Mouse (Mus musculus): ENCODE data around the gene H2al1e. TPM values are rescaled to one million over a fixed set of nuclear protein-coding genes. Genes with fewer than 3 reads are reported as not detected.
"Not testable (repeated sequence)": the region's sequence is repeated elsewhere in the genome, so short reads cannot be mapped to it uniquely, and the experiment has no call there.

H2al1e gene
- total RNA-seq (2021): not detected
- long read RNA-seq, experiment 1: 0 reads
- long read RNA-seq, experiment 2: 0 reads

DNA sequence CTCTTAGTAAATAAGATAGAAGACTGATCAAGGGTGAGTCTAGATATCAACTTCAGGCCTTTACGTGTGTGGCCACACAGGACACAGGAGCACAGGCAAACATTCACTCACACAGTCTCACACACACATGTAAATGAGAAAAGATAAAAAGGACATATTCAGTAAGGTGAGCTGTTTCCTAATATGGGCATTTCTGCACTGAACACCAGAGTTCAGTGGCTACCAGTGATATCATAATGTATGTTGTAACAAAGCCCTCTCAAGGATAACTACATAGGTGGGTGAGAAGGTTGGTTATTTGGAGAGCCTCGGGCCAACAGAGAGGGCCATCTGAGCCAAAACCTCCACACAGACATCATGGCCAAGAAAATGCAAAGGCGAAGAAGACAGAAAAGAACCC lies at the start of gene H2al1e:
H2al1e (plus strand) TSS at position 301 of the 400 bp plus-strand sequence.
- H3K4me3 ChIP-seq; H3K27ac ChIP-seq; DNase-seq (ENCODE audit: extremely low spot score in 1 of 2, low spot score in 2 of 2); intact Hi-C loops (cut with DNase I): not testable (repeated sequence)

DNA sequence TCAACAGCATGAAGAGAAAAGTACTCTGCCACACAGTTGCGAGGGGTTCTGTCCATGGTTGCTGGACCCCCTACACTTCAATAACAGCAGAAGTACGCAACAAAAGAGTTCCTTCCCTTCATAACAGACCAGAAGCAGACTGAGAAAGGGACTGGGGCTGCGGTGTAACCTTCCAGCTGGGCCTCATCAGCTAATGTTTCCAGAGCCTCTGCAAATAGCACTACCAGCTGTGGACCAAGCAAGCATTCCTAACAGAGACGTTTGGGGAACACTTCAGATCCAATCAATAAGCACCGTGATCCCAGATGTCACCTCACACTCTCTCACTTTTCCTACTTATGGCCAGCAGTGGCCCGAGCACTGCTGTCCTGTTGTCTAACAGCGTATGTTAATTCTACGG lies 46.8 kb upstream of the H2al1e start:
- intact Hi-C loops (cut with DNase I): no loop called here
- DNase-seq (ENCODE audit: extremely low spot score in 1 of 2, low spot score in 2 of 2): no peak
- Histone ChIP-seq H3K4me3 (no peak overlapping the region), H3K27ac (no peak overlapping the region)
- no peak for TF ChIP-seq CTCF (IDR thresholded peaks at IDR 0.05)

DNA sequence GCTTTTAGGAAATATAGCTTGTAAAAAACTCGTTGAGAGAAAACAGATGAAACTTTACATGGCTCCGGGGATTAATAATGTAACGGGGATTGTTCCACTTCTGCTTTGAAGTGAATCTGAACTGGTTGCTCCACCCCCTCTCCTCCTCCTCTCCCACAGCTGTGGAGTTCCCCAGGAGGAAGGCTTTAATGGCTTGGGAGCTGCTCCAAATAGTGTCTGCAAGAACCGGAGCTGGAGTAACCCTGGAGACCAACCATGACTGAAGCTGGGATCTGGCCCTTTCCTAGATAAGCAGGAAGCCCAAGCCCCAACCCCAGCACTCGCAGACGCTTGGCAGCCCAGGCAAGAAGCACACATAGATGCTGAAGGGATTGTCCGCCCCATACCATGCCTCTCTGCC lies 43.9 kb upstream of the H2al1e start:
- Histone ChIP-seq H3K4me3 (no peak overlapping the region), H3K27ac (no peak overlapping the region)
- TF ChIP-seq CTCF (IDR thresholded peaks at IDR 0.05): no peak
- DNase-seq (ENCODE audit: extremely low spot score in 1 of 2, low spot score in 2 of 2): no peak
- intact Hi-C loops (cut with DNase I): no loop called here

DNA sequence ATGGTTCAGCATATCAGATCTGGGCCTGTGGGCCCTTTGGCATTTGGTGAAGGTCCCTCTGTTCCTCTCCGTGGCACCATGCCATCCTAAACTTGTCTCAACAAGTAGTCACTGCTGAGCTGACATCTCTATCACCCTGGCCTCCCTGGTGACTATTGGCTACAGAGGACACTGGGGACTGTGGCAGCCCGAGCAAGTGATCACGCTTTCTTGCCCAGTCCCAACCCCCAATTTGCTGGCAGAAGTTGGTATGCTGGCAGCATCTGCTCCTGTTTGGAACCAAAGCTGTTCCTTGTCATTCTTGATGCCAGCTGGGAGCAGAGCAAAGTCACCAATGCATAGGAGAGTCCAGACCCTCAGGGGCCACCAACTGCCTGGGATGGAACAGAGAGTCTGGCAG lies 42.7 kb upstream of the H2al1e start:
- H3K4me3 ChIP-seq: no peak overlapping the region
- intact Hi-C loops (cut with DNase I): no loop called here
- H3K27ac ChIP-seq: no peak overlapping the region
- TF ChIP-seq CTCF (IDR thresholded peaks at IDR 0.05): no peak
- DNase-seq (ENCODE audit: extremely low spot score in 1 of 2, low spot score in 2 of 2): peak in 1 of 2 experiments; percentile 7

DNA sequence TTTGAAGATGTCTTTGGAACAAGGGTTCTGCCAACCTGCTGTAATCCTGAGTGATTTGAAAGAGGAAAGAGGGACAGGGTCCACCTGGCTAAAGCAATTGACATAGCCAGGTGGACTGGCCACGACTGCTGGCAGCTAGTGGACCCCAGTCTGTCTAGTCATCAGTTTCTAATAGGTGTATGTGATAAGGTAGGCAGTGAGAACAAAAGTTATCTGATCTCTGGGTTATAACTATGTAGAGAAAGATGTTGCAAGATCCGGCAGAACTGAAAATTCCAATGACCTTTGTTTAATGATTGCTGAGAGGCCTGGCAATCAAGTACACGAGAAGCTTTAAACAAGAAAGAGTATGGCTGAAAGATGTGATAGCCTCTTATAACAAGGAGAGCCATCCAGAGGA lies 38.5 kb upstream of the H2al1e start:
- no peak for TF ChIP-seq CTCF (IDR thresholded peaks at IDR 0.05)
- H3K4me3 ChIP-seq: no peak overlapping the region
- intact Hi-C loops (cut with DNase I): no loop called here
- no peak for DNase-seq (ENCODE audit: extremely low spot score in 1 of 2, low spot score in 2 of 2)
- no peak overlapping the region for H3K27ac ChIP-seq

DNA sequence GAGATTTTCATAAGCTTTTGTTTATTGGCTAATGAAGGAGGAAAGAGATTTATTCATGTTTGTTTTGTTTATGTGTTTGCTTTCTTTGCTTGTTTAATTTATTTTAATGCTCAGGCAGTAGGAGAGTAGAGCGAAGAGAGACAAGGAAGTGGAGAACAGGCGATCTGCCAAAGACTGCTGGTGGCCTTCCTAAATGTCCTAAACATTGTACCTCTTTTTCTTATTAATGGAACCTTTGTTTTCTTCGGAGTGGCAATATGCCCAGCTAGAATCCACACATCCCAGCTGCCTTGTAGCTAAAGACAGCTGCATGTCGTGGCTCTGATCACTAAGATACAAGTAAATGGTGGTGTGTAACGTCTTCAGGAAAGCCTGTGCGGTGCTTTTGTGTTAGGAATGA lies 34.7 kb upstream of the H2al1e start:
- no peak overlapping the region for H3K27ac ChIP-seq
- intact Hi-C loops (cut with DNase I): no loop called here
- TF ChIP-seq CTCF (IDR thresholded peaks at IDR 0.05): no peak
- no peak for DNase-seq (ENCODE audit: extremely low spot score in 1 of 2, low spot score in 2 of 2)
- H3K4me3 ChIP-seq: no peak overlapping the region

DNA sequence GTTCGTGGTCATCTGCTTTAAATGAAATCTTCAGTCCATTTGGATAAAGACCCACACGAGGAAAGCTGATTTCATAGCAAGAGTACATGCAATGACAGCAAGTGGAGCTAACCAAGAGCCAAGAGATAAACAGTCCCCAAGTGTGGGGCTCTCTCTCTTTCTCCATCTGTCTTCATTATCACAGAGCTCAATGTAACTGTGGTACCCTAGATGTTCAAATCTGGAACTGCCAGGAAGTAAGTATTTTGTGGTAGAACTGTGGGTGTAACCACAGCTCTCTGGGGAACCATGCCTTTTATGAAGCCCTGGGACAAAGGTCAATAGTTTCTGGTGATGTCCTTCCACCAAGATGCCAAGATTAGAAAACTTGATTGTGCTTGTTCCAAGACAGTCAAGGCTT lies 31.0 kb upstream of the H2al1e start:
- H3K4me3 ChIP-seq: no peak overlapping the region
- TF ChIP-seq CTCF (IDR thresholded peaks at IDR 0.05): no peak
- no peak for DNase-seq (ENCODE audit: extremely low spot score in 1 of 2, low spot score in 2 of 2)
- intact Hi-C loops (cut with DNase I): no loop called here
- H3K27ac ChIP-seq: no peak overlapping the region

DNA sequence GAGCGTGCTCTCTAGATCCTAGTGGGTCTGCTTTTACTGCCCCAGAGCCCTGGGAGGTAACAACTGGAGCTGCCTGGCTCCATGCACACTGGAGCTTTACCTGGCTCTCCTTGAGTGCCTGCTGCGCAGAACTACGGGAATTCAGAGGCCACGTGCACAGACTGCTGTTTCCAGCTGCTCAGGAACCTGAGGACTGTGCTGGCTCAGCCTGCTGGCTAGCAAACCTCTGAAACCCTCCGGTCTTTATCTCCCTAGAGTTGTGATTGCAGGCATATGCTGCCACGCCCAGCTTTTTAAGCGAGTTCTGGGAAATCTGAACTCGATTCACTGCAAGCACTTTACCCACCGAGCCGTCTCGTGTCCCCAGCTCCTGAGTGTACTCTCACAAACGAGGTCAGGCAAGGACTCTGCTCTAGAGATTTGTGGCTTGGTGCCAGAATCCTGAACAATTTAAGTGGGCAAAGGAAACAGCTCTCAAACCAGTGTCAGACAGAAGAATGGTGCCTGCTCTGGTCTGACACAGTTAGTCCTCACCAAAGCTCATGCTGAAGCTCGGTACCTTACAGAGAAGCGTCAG lies 23.3 kb upstream of the H2al1e start:
- intact Hi-C loops (cut with DNase I): loop anchor here (5.0 kb wide), 1 partner anchor 54 kb away; no protein-coding TSS in a partner anchor
- DNase-seq (ENCODE audit: extremely low spot score in 1 of 2, low spot score in 2 of 2): no peak
- H3K27ac ChIP-seq: no peak overlapping the region
- H3K4me3 ChIP-seq: no peak overlapping the region
- no peak for TF ChIP-seq CTCF (IDR thresholded peaks at IDR 0.05)

DNA sequence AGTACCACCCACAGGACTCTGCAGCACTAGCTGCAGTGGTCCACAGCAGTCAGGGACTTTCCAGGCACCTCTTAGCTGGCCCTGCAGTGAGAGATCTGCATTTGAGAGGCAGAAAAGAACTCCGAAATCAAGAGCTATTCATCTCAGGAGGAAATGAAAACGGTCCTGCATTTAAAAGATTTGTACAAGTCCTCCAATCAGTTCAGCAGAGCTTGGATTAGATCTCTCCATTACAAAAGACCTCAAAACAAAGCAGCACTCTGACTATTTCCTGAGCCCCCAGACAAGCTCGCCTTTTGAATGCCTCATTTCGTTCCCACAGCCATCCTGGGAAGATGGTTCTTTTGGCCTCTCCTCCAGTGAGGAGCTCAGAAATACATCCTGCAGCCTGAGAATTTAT lies 22.5 kb upstream of the H2al1e start:
- TF ChIP-seq CTCF (IDR thresholded peaks at IDR 0.05): no peak
- Histone ChIP-seq H3K4me3 (no peak overlapping the region), H3K27ac (no peak overlapping the region)
- intact Hi-C loops (cut with DNase I): loop anchor here (5.0 kb wide), 1 partner anchor 53 kb away; no protein-coding TSS in a partner anchor
- no peak for DNase-seq (ENCODE audit: extremely low spot score in 1 of 2, low spot score in 2 of 2)

DNA sequence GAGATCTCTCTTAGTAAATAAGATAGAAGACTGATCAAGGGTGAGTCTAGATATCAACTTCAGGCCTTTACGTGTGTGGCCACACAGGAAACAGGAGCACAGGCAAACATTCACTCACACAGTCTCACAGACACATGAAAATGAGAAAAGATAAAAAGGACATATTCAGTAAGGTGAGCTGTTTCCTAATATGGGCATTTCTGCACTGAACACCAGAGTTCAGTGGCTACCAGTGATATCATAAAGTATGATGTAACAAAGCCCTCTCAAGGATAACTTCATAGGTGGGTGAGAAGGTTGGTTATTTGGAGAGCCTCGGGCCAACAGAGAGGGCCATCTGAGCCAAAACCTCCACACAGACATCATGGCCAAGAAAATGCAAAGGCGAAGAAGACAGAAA lies 12.8 kb upstream of the H2al1e start, which contains the start of gene H2al1a:
H2al1a (plus strand) TSS at position 301 of the 400 bp plus-strand sequence.
- H3K4me3 ChIP-seq; DNase-seq (ENCODE audit: extremely low spot score in 1 of 2, low spot score in 2 of 2); intact Hi-C loops (cut with DNase I); H3K27ac ChIP-seq: not testable (repeated sequence)

DNA sequence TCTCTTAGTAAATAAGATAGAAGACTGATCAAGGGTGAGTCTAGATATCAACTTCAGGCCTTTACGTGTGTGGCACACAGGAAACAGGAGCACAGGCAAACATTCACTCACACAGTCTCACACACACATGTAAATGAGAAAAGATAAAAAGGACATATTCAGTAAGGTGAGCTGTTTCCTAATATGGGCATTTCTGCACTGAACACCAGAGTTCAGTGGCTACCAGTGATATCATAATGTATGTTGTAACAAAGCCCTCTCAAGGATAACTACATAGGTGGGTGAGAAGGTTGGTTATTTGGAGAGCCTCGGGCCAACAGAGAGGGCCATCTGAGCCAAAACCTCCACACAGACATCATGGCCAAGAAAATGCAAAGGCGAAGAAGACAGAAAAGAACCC lies 9.6 kb upstream of the H2al1e start, which contains the start of gene H2al1b:
H2al1b (plus strand) TSS at position 301 of the 400 bp plus-strand sequence.
- H3K27ac ChIP-seq; intact Hi-C loops (cut with DNase I); H3K4me3 ChIP-seq; DNase-seq (ENCODE audit: extremely low spot score in 1 of 2, low spot score in 2 of 2): not testable (repeated sequence)

DNA sequence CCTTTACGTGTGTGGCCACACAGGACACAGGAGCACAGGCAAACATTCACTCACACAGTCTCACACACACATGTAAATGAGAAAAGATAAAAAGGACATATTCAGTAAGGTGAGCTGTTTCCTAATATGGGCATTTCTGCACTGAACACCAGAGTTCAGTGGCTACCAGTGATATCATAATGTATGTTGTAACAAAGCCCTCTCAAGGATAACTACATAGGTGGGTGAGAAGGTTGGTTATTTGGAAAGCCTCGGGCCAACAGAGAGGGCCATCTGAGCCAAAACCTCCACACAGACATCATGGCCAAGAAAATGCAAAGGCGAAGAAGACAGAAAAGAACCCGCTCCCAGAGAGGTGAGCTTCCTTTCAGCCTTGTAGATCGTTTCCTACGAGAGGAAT lies 6.4 kb upstream of the H2al1e start, which contains the start of gene H2al1c:
H2al1c (plus strand) TSS at position 301 of the 400 bp plus-strand sequence.
- H3K27ac ChIP-seq; intact Hi-C loops (cut with DNase I): not testable (repeated sequence)

DNA sequence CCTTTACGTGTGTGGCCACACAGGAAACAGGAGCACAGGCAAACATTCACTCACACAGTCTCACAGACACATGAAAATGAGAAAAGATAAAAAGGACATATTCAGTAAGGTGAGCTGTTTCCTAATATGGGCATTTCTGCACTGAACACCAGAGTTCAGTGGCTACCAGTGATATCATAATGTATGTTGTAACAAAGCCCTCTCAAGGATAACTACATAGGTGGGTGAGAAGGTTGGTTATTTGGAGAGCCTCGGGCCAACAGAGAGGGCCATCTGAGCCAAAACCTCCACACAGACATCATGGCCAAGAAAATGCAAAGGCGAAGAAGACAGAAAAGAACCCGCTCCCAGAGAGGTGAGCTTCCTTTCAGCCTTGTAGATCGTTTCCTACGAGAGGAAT lies 3.2 kb upstream of the H2al1e start, which contains the start of gene H2al1d:
H2al1d (plus strand) TSS at position 301 of the 400 bp plus-strand sequence.
- DNase-seq (ENCODE audit: extremely low spot score in 1 of 2, low spot score in 2 of 2); H3K4me3 ChIP-seq; intact Hi-C loops (cut with DNase I); H3K27ac ChIP-seq: not testable (repeated sequence)

More for the DNA sequence above, 6.4 kb upstream of the H2al1e start, which contains the start of gene H2al1c:
- not testable (repeated sequence) for H3K4me3 ChIP-seq; DNase-seq (ENCODE audit: extremely low spot score in 1 of 2, low spot score in 2 of 2)

DNA sequence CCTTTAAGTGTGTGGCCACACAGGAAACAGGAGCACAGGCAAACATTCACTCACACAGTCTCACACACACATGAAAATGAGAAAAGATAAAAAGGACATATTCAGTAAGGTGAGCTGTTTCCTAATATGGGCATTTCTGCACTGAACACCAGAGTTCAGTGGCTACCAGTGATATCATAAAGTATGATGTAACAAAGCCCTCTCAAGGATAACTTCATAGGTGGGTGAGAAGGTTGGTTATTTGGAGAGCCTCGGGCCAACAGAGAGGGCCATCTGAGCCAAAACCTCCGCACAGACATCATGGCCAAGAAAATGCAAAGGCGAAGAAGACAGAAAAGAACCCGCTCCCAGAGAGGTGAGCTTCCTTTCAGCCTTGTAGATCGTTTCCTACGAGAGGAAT lies 3.1 kb downstream of the H2al1e start, which contains the start of gene H2al1f:
H2al1f (plus strand) TSS at position 301 of the 400 bp plus-strand sequence.
- H3K4me3 ChIP-seq; H3K27ac ChIP-seq; DNase-seq (ENCODE audit: extremely low spot score in 1 of 2, low spot score in 2 of 2); intact Hi-C loops (cut with DNase I): not testable (repeated sequence)

DNA sequence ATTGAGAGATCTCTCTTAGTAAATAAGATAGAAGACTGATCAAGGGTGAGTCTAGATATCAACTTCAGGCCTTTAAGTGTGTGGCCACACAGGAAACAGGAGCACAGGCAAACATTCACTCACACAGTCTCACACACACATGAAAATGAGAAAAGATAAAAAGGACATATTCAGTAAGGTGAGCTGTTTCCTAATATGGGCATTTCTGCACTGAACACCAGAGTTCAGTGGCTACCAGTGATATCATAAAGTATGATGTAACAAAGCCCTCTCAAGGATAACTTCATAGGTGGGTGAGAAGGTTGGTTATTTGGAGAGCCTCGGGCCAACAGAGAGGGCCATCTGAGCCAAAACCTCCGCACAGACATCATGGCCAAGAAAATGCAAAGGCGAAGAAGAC lies 6.2 kb downstream of the H2al1e start, which contains the start of gene H2al1g:
H2al1g (plus strand) TSS at position 301 of the 400 bp plus-strand sequence.
- DNase-seq (ENCODE audit: extremely low spot score in 1 of 2, low spot score in 2 of 2); intact Hi-C loops (cut with DNase I); H3K27ac ChIP-seq; H3K4me3 ChIP-seq: not testable (repeated sequence)

DNA sequence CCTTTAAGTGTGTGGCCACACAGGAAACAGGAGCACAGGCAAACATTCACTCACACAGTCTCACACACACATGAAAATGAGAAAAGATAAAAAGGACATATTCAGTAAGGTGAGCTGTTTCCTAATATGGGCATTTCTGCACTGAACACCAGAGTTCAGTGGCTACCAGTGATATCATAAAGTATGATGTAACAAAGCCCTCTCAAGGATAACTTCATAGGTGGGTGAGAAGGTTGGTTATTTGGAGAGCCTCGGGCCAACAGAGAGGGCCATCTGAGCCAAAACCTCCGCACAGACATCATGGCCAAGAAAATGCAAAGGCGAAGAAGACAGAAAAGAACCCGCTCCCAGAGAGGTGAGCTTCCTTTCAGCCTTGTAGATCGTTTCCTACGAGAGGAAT lies 9.5 kb downstream of the H2al1e start, which contains the start of gene H2al1h:
H2al1h (plus strand) TSS at position 301 of the 400 bp plus-strand sequence.
- H3K4me3 ChIP-seq; H3K27ac ChIP-seq; intact Hi-C loops (cut with DNase I); DNase-seq (ENCODE audit: extremely low spot score in 1 of 2, low spot score in 2 of 2): not testable (repeated sequence)

DNA sequence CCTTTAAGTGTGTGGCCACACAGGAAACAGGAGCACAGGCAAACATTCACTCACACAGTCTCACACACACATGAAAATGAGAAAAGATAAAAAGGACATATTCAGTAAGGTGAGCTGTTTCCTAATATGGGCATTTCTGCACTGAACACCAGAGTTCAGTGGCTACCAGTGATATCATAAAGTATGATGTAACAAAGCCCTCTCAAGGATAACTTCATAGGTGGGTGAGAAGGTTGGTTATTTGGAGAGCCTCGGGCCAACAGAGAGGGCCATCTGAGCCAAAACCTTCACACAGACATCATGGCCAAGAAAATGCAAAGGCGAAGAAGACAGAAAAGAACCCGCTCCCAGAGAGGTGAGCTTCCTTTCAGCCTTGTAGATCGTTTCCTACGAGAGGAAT lies 12.6 kb downstream of the H2al1e start, which contains the start of gene H2al1i:
H2al1i (plus strand) TSS at position 301 of the 400 bp plus-strand sequence.
- intact Hi-C loops (cut with DNase I); H3K4me3 ChIP-seq: not testable (repeated sequence)

More for the DNA sequence above, 12.6 kb downstream of the H2al1e start, which contains the start of gene H2al1i:
- not testable (repeated sequence) for H3K27ac ChIP-seq; DNase-seq (ENCODE audit: extremely low spot score in 1 of 2, low spot score in 2 of 2)

Measured in left cerebral cortex, adult 2 months (tissue).